Mouse (Mus musculus) cerebellum, adult 2 months (tissue): ENCODE measurements around the gene Ccng2.

Experiments used
- CTCF ChIP-seq: fragments of 200-500 bp; IDR thresholded peaks from 2 replicates; pipeline ENCODE4 v1.5.1; 2011; ENCODE audit warnings: low read depth, mild to moderate bottlenecking, control low read depth, low read length, moderate library complexity, borderline replicate concordance; ENCODE audit not compliant: insufficient read depth
- POLR2A ChIP-seq: fragments of 200-500 bp; IDR thresholded peaks from 2 replicates; pipeline ENCODE4 v1.6.1; 2011; ENCODE audit warnings: low read length, control low read depth, borderline replicate concordance; ENCODE audit not compliant: insufficient read depth

DNA sequence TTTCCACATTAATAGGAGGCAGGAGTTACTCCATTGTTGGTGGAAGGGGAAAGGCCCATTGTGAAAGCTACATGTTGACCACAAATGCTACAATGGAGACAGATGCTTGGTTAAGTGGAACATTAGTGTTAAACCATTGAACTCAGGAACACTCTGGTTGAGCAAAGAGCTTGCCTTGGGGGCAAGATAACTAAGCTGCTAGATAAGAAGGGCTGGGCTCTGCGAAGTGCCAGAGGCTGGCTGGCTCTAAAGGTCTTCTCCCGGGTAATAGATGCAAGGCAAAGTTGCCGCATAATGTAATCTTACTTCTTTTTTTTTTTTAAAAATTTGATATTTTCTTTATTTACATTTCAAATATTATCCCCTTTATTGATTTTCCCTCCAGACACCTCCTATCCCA, 39.9 kb upstream of the Ccng2 start:
- TF ChIP-seq CTCF (no peak), POLR2A (no peak)
